Mouse (Mus musculus): Measurements from ENCODE around the gene Krt26. TPM values are rescaled to one million over a fixed set of nuclear protein-coding genes. Genes with fewer than 3 reads are reported as not detected.

Gene Krt26
- total RNA-seq, 2 experiments from 2014 or later, result not detected

GRCm38 (mm10) chr11:99295039-99295438 lies 42.7 kb downstream of the Krt26 start:
- DNase-seq (ENCODE audit: low spot score), result no peak
- intact Hi-C loops (cut with DNase I), result no loop called here

DNA sequence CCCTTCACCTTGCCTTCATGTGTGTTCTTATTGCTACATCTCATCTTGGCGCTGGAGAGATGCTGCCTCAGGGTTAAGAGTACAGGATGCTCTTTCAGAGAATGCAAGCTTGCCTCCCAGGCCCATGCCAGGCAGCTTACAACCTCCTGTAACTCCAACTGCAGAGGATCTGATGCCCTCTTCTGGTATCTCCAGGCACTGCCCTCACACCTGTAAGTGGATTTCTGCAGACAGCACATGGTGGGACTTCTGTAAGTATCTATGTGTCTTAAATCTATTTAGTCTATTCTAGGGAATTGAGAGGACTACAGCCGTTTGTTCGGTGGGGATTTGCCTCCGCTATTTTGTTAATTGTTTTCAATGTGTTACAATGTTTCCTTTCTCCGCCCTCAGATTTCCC lies 44.9 kb downstream of the Krt26 start:
- intact Hi-C loops (cut with DNase I), result loop anchor here (1.0 to 5.0 kb wide), 3 partner anchors 44 to 104 kb away; no protein-coding TSS in a partner anchor
- DNase-seq (ENCODE audit: low spot score), result no peak

- no peak for DNase-seq (ENCODE audit: low spot score)
Observed at GRCm38 (mm10) chr11:99284833-99285312, 52.9 kb downstream of the Krt26 start, which contains the start of gene Krt24. Gene Krt24, minus strand, starts transcription at chr11:99285262.

GRCm38 (mm10) chr11:99284011-99284410 lies 53.8 kb downstream of the Krt26 start:
- no peak for DNase-seq (ENCODE audit: low spot score)

More at GRCm38 (mm10) chr11:99284833-99285312, 52.9 kb downstream of the Krt26 start, which contains the start of gene Krt24:
- intact Hi-C loops (cut with DNase I), result no loop called here

DNA sequence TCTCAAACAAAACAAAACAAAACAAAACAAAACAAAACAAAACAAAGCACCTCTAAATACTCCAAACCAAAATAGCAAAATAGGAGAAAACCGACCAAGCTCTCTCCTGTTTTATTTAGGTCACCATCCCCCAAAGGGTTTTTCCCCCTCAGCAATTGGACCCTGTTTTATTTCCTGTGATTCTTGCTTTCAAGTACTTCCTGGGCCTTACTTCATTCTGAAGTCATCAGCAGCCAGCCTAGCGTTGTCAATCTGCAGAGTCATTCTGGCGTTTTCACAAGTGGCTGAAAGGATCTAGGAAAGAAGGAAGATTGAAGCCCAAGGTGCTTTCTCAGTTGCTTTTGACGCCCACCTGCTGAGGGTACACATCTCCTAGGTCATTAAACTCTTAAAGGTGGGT lies 54.4 kb downstream of the Krt26 start:
- DNase-seq (ENCODE audit: low spot score), result no peak
- intact Hi-C loops (cut with DNase I), result no loop called here

More at GRCm38 (mm10) chr11:99284011-99284410, 53.8 kb downstream of the Krt26 start:
- intact Hi-C loops (cut with DNase I), result no loop called here

DNA sequence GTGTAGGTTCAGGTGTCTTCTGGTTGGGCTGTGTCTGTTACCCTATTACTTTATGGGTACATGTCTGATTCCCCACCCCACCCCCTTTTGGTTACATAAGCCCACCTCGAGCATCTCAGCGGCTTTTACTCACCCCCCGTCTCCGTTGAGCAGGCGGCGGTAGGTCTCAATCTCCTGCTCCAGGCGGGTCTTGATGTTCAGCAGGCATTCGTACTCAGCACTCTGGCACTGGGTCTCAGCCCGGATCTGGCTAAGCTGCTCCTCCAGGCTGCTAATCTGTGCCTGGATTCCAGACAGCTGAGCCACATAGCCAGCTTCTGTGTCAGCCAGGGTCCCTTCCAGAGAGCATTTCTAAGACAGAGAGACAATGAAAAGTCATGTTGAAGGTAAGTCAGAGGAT lies 56.6 kb downstream of the Krt26 start:
- DNase-seq (ENCODE audit: low spot score), result no peak
- intact Hi-C loops (cut with DNase I), result no loop called here

GRCm38 (mm10) chr11:99279986-99280385 lies 57.8 kb downstream of the Krt26 start:
- no peak for DNase-seq (ENCODE audit: low spot score)
- intact Hi-C loops (cut with DNase I), result no loop called here

Other genes starting within 250 kb of the Krt26 start
- gene Tns4, start 248.7 kb downstream of the Krt26 start, total RNA-seq (2021), result under 1 TPM; 0.18 to 0.20 TPM
- gene Ccr7, start 182.9 kb downstream of the Krt26 start, total RNA-seq (2021), result under 1 TPM; 0.29 to 0.64 TPM
- gene Smarce1, start 106.9 kb downstream of the Krt26 start, total RNA-seq (2021), result 10 to 100 TPM; 46.0 to 51.8 TPM
- gene Krt222, start 93.9 kb downstream of the Krt26 start, total RNA-seq (2021), result 10 to 100 TPM; 32.6 to 39.1 TPM
- gene Krt24, start 52.7 kb downstream of the Krt26 start, total RNA-seq (2021), result not detected
- not detected for gene Krt25, start 15.0 kb downstream of the Krt26 start, total RNA-seq (2021)
- not detected for gene Krt27, start 13.1 kb upstream of the Krt26 start, total RNA-seq (2021)
- gene Krt28, start 36.9 kb upstream of the Krt26 start, total RNA-seq (2021), result not detected
- gene Krt10, start 51.4 kb upstream of the Krt26 start, total RNA-seq (2021), result 1 to 10 TPM; 5.3 to 5.5 TPM
- not detected for gene Krt12, start 84.3 kb upstream of the Krt26 start, total RNA-seq (2021)
- not detected for gene Krt20, start 100.2 kb upstream of the Krt26 start, total RNA-seq (2021)
- gene Krt23, start 155.2 kb upstream of the Krt26 start, total RNA-seq (2021), result not detected
- not detected for gene Krt39, start 183.4 kb upstream of the Krt26 start, total RNA-seq (2021)
- gene Krt40, start 205.2 kb upstream of the Krt26 start, total RNA-seq (2021), result not detected
- not detected for gene Krtap3-3, start 212.9 kb upstream of the Krt26 start, total RNA-seq (2021)
- gene Krtap3-2, start 218.9 kb upstream of the Krt26 start, total RNA-seq (2021), result not detected
- gene Gm11939, start 221.5 kb upstream of the Krt26 start, total RNA-seq (2021), result not detected
- gene Krtap3-1, start 228.7 kb upstream of the Krt26 start, total RNA-seq (2021), result not detected
- gene Krtap1-5, start 243.1 kb upstream of the Krt26 start, total RNA-seq (2021), result not detected
- gene Krtap1-4, start 245.7 kb upstream of the Krt26 start, total RNA-seq (2021), result not detected